Mouse (Mus musculus): Measurements from ENCODE around the gene Naip6. TPM values are rescaled to one million over a fixed set of nuclear protein-coding genes. Genes with fewer than 3 reads are reported as not detected.
"Not testable (repeated sequence)": the region's sequence is repeated elsewhere in the genome, so short reads cannot be mapped to it uniquely, and the experiment has no call there.

The Naip6 gene
- total RNA-seq (2021) = under 1 TPM; 0.03 to 0.08 TPM
- long read RNA-seq, experiment 1 = 0 reads
- long read RNA-seq, experiment 2 = 0 reads

DNA sequence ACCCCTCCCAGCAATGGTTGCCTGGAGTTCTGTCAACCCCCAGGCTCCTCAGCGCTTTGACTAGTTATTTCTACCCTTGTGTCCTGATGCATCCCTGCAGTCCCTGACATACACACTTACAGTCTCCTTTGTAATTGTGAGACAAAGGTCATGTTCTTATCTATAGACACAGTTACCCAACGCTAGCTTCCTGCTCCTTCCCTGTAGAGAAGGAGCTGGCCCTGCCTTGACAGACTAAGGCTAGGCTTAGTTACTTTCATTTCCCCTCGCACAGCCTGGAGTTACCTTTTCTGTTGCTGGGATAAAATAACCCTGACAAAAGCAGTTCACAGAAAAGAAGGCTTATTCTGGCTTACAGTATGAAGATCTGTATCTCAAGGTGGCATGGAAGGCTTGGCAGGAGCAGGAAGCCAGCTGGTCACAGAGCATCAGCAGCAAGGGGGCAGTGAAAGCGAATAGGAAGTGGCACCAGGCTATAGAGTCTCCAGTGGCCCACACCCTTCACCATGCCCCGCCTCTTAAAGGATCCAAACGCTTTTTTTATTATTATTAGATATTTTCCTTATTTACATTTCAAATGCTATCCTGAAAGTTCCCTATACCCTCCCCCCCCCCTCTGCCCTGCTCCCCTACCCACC is at the start of gene Naip6:
Gene Naip6 (minus strand): TSS at position 419 of the 638 bp plus-strand sequence.
- DNase-seq; intact Hi-C loops (cut with DNase I); H3K4me3 ChIP-seq; H3K27ac ChIP-seq: not testable (repeated sequence)

DNA sequence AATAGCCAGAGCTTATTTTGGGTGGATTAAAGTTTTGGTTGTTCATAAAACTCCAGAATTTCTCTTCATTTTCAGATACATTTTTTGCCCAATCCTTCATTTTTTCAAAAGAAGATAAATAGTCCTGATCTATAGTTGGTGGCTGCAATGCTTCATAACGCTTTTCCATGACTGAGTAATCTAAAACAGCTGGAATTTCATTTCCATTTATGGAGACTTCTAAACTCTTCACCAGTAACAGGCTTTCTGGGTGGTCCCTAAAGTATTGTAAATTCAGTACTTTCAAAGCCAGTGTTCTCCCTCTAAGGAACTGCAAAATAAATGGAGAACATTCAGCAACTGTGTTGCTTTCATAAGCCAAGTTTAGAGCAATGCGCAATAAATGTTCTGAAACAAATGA is 34.8 kb upstream of the Naip6 start:
- DNase-seq; H3K27ac ChIP-seq; H3K4me3 ChIP-seq; intact Hi-C loops (cut with DNase I): not testable (repeated sequence)

DNA sequence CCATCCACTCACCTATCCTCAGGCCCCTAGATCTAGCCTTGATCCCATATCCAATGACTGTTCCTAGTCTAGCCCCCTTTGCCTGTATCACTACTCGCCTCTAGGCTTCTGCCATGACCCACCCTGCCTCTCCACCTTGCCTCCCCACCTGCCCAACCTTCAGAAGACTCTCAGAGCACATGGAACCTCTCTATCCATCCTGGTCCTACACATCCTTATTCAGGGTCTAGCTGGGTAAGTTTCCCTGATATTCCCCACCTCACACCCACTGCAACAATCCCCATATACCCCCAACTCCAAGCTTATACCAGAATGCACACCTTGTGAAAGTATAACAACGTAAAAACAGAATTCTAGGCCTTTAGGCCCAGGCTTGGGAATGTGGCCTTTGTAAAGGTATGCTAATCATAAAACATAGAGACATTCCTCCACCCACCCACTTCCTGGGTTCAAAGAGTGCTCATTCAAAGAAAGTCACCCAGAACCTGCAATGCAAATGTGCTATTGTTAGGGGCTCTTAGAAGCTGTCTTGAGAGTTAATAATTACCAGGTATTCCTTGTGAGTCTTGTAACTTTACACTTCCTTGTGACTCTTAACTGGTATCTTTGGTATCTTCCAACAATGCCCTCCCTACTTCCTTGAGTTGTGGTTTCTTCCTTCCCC is 32.2 kb upstream of the Naip6 start:
- intact Hi-C loops (cut with DNase I); DNase-seq; H3K27ac ChIP-seq; H3K4me3 ChIP-seq: not testable (repeated sequence)

GRCm38 (mm10) chr13:100341822-100342221 is 24.3 kb upstream of the Naip6 start:
- intact Hi-C loops (cut with DNase I) = no loop called here
- no peak for TF ChIP-seq CTCF (IDR thresholded peaks at IDR 0.05)

GRCm38 (mm10) chr13:100331728-100332127 is 14.3 kb upstream of the Naip6 start:
- DNase-seq; H3K4me3 ChIP-seq; intact Hi-C loops (cut with DNase I); H3K27ac ChIP-seq: not testable (repeated sequence)

More at GRCm38 (mm10) chr13:100341822-100342221, 24.3 kb upstream of the Naip6 start:
- H3K4me3 ChIP-seq = no peak overlapping the region
- no peak overlapping the region for H3K27ac ChIP-seq
- DNase-seq = no peak

DNA sequence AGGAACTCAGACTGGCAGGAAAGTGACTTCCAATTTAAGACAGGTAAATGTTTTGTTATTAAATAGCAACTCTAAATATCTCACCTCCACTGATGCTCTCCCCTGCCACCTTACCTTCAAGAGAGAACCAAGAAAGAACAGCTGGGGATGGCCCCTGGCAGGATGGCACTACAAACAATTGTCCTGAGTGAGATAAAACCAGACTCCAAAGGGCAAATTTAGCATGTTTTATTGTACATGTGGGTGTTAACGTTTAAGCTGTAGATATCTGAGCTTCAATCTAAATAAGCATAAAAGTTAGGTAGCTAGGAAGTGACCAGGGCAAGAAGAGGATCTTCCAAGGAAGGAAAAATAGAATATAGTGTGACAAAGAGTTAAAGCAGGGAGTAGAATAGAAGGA is 11.4 kb upstream of the Naip6 start:
- intact Hi-C loops (cut with DNase I) = not testable (repeated sequence)

DNA sequence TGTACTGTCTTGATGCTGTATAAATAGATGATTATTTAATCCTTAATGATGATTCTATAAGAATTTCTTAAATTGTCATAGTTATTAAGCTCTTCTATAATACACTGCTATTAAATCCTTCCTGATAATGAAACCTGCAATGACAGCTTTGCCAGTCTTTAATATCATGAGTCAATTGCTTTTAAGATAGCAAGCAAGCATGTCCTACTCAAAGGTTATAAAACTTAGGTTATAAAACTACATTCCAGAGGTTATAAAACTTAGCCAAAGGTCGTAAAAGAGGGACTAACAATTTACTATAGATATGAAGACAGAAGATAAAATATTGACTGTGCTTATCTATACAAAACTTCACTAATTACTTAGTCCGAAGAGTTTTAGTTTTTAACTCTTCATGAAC is 10.6 kb upstream of the Naip6 start:
- H3K4me3 ChIP-seq; DNase-seq; intact Hi-C loops (cut with DNase I); H3K27ac ChIP-seq: not testable (repeated sequence)

More for the DNA sequence above, 11.4 kb upstream of the Naip6 start:
- DNase-seq, H3K4me3 ChIP-seq, H3K27ac ChIP-seq: not testable (repeated sequence)

DNA sequence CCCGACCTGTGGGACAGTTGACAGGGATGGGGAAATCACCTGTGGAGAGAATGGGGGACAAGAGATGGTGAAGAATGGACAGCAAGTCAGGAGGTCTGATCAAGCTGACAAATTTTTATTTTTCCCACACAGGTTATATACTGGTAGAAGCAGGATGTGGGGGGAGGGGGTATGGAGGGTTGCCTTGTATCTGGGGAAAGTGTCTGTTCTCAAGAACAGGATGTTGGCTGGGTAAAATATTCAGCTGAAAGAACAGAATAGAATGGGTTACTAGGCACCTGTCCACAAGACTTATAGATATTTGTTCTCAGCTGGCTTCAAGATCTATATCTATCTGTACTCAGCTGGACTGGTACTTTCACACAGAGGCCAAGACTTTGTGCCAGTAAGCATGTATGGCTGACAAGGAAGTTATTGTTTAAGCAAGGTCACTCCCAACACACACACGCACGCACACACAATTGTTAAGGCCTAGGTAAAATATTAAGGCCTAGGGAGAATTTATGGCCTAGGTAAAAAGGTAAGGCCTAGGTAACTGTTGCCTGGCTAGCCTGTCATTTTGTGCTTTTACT is 4.9 kb upstream of the Naip6 start:
- H3K4me3 ChIP-seq; intact Hi-C loops (cut with DNase I); H3K27ac ChIP-seq; DNase-seq: not testable (repeated sequence)

DNA sequence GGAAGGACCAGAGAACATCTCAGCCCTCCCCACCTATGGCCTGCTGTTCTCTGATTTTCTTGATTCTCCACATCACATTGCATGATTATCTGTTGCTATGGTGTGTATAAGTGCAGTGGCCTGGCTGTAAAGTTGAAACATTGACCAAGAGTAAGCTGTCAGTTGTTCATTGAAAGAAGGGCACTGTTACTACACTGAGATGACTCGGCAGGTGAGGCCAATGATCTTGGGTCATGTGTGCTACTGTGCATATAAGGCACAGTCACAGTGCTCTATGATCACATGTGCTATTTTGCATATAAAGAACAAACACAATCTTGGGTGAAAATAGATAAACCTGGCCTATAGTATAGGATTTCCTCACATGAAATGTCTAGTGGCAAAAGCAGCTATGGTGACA is 32.9 kb downstream of the Naip6 start:
- intact Hi-C loops (cut with DNase I) = no loop called here
- TF ChIP-seq CTCF (IDR thresholded peaks at IDR 0.05) = no peak
- DNase-seq = no peak
- H3K4me3 ChIP-seq = no peak overlapping the region
- H3K27ac ChIP-seq = no peak overlapping the region

- H3K27ac ChIP-seq; intact Hi-C loops (cut with DNase I); H3K4me3 ChIP-seq; DNase-seq: not testable (repeated sequence)
These were observed 45.9 kb downstream of the Naip6 start for GRCm38 (mm10) chr13:100271474-100272132.

- H3K4me3 ChIP-seq; intact Hi-C loops (cut with DNase I); DNase-seq; H3K27ac ChIP-seq: not testable (repeated sequence)
These were observed 60.5 kb downstream of the Naip6 start for GRCm38 (mm10) chr13:100256996-100257395.

DNA sequence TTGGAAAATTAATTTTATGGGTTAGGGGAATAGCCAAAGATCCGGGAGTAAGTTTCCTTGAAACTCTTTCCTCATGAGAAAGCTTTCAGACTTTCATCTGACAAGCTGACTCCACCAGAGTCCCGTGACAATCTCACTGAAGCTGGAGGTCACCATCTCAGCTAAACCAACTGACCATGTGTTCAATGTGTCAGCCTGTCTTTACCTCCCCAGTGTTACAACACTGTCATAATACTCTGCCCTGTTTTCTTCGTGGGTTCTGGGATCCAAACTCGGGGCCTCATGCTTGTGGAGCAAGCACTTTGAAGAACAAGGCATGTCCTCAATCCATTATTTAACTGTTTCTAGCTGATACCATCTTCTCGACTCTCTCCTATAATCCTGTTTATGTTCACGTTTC is 61.5 kb downstream of the Naip6 start:
- H3K4me3 ChIP-seq; DNase-seq; H3K27ac ChIP-seq; intact Hi-C loops (cut with DNase I): not testable (repeated sequence)

DNA sequence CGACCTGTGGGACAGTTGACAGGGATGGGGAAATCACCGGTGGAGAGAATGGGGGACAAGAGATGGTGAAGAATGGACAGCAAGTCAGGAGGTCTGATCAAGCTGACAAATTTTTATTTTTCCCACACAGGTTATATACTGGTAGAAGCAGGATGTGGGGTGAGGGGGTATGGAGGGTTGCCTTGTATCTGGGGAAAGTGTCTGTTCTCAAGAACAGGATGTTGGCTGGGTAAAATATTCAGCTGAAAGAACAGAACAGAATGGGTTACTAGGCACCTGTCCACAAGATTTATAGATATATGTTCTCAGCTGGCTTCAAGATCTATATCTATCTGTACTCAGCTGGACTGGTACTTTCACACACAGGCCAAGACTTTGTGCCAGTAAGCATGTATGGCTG is 65.6 kb downstream of the Naip6 start:
- H3K4me3 ChIP-seq; H3K27ac ChIP-seq; intact Hi-C loops (cut with DNase I); DNase-seq: not testable (repeated sequence)

- H3K4me3 ChIP-seq = 0 out of 2 replicates have a peak overlapping the region, but pooled peaks have one; percentile 24
- H3K27ac ChIP-seq; DNase-seq; intact Hi-C loops (cut with DNase I): not testable (repeated sequence)
These were observed 70.5 kb downstream of the Naip6 start for GRCm38 (mm10) chr13:100246896-100247519.

DNA sequence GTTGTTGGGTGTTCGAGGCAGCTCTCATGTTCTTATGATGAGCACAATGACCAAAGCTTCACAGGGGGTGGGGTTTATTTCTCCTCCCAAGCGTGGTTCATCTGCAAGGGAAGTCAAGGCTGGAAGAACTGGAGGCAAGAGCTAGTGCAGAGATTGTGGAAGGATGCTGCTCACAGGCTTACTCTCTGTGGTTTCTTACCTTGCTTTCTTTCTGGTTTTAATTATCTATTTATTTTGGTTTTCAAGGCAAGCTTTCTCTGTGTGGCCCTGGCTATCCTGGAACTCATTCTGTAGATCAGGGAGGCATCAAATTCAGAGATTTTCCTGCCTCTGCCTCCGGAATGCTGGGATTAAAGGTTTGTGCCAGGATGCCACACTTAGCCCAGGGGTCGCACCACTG is 71.3 kb downstream of the Naip6 start, which contains the start of gene Naip5:
Gene Naip5 (minus strand): TSS at position 101 of the 400 bp plus-strand sequence.
- H3K27ac ChIP-seq; intact Hi-C loops (cut with DNase I); DNase-seq: not testable (repeated sequence)
- H3K4me3 ChIP-seq = 0 out of 2 replicates have a peak within 1 kb of the TSS, but pooled peaks have one; percentile 24
